Mouse (Mus musculus) erythroblast, adult 5-6 weeks (primary cell): ENCODE results near the gene Ifitm1. TPM values are rescaled to one million over a fixed set of nuclear protein-coding genes. Genes with fewer than 3 reads are reported as not detected.
"Not testable (repeated sequence)": the region's sequence is repeated elsewhere in the genome, so short reads cannot be mapped to it uniquely, and the experiment has no call there.

Experiments used
- ATAC-seq: replicated peaks from 2 replicates; pipeline ENCODE4 v1.8.0; 2016; ENCODE audit warnings: moderate number of reproducible peaks, mild to moderate bottlenecking, moderate TSS enrichment, inconsistent platforms; ENCODE audit not compliant: poor library complexity, low FRiP score, severe bottlenecking
- total RNA-seq, 2 experiments: library from RNA; stranded (forward) in 1 of 2; stranded (reverse) in 1 of 2; fragments of 150-400 nt in 1 of 2; fragments of 200-764, 138-1000 nt in 1 of 2; gene quantifications; 2 replicates each; pipeline versions ENCODE4 v1.2.3 to v1.2.4; 2015 to 2017; ENCODE audit warnings: low replicate concordance in 2 of 2

The Ifitm1 gene
- total RNA-seq, 2 experiments from 2014 or later: 11.8 to 47.3 TPM

DNA sequence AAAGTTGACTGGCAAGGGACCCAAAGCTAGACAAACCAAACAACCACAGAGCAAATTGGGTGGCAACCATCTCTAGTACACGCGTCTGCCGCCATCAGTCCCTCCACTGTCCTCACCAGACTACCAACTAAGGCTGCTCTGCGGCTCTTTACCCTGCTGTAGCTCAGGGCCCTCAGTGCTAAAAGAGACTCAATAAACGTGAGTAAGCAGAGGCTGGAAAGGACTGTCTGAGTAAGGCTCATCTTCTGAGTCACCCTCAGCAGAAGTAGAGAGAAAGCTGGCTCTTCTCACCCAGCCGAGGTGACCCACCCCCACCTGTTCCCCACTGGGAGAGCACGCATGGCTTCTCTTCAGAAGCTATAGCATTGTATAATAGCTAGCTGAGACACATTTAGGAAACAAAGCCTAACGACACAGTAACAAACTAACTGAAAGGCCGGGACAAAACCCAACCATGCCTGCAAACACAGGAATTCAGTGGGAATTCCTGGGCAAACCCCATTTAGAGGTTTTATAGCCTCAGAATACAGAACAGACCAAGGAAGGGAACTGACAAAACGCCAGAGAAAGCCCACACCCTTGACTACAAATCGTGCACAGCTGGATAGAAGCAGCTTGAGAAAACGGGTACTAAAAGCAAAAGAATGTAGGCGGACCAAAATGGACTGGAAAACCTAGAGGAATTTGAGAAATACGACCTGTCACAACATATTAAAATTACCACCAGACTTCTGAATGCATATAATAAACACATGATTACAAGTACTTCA lies 6.6 kb downstream of the Ifitm1 start:
- ATAC-seq: no peak

DNA sequence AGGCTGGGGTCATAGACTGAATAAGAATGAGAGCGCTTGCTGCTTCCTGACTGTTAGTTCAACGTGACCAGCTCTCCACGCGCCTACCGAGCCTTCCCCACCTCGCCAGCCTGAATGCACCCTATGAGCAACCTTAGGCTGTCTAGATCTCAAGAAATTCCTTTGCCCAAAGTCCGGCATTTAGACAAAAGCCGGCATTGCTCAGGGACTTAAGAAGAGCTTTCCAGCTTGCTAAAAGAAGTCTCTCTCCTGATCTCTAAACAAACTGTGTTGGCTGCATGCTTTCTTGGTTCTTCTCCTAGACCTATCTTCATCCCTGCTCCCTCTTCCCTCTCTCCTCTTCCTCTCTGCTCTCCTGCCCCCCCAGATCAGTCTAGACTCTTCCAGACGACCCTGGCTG lies 7.9 kb downstream of the Ifitm1 start:
- no peak for ATAC-seq

DNA sequence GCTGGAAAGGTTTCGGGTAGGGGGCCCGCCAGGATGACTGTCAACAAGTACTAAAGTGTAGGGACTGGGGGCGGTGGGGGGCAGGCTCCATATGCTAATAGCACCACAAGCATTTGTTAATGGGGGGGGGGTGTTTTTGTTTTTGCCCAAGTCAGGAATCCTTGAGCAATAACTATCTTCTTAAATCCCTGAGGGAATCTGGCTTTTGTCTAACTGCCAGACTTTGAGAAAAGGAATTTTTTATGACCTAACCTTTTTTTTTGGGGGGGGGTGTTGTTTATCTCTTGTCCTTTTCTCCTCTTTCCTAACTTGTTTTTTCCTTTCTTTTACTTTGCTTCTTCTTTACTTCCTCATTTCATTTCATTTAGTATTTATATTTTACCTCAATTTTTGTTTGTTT lies 8.4 kb downstream of the Ifitm1 start:
- no peak for ATAC-seq

DNA sequence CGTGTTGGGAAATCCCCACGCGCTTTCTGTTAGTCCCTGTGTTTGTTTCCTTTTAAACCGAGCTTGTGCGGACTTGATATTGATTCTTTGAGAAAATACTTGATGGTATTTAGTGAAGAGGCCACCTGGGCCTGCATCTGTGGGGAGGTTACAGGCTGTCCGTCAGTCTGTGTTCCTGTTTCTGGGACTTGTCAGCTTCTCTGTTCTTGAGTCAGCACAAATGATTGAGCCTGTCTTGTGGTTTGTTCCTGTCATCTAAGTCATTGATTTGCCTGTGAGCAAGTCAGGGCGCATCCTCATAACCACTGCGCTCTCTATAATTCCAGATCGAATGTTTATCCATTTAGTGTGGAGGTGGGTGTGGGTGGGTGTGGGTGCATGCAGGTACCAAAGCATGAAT lies 9.7 kb downstream of the Ifitm1 start:
- ATAC-seq: not testable (repeated sequence)

DNA sequence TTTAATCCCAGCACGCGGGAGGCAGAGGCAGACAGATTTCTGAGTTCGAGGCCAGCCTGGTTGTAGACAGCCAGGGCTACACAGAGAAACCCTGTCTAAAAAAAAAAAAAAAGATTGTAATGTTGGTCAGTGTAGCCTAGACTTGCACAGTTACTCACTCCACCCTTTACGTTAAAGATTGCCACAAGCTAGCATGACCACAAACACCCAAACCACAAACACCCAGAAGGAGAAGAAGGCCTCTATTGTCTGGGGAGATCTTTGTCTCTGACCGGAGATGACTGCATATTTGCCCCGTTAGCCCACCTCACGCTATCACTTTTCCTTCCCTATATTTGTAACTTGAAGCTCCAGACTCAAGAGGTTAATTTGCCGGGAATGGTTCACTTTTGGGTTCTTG lies 14.7 kb downstream of the Ifitm1 start:
- ATAC-seq: no peak

DNA sequence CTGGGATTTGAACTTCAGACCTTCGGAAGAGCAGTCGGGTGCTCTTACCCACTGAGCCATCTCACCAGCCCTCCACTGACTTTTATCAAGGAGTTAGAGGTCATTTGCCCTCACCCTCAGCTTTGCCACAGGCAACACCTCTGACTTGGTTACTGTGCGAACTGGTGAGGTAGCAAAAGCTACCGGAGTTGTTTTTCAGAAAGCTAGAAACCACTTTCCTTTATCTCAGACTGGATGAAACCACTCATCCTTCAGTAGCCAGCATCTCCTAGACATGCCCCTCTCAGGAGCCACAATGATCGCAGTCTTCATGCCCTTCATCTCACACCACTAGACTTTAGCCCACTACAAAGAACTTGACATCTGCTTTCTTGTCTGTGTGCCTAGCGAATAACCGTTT lies 15.9 kb downstream of the Ifitm1 start:
- no peak for ATAC-seq

DNA sequence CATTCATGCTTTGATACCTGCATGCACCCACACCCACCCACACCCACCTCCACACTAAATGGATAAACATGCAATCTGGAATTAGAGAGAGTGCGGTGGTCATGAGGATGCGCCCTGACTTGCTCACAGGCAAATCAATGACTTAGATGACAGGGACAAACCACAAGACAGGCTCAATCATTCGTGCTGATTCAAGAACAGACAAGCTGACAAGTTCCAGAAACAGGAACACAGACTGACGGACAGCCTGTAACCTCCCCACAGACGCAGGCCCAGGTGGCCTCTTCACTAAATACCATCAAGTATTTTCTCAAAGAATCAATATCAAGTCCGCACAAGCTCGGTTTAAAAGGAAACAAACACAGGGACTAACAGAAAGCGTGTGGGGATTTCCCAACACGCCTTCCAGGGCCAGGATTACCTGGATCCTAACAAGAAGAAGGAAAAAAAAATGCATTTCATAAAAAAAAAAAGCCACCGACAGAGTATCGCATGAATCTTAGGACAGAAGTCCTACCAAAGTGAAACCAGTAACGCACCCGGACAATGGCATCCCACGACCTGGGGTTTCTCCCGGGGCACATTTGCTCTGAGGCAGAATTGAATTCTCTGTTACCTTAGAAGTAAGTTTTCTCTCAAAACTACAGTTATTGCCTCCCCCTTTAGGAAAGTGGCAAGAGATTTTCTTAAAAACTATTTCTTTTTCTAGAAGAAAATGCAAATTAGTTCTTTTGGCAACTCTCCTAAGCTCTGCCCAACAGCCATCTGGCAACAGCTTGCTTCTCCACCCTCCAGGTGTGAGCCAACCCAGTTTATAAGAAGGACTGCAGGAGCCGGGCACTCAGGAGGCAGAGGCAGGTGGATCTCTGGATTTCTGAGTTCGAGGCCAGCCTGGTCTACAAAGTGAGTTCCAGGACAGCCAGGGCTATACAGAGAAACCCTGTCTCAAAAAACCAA lies 20.4 kb downstream of the Ifitm1 start:
- no peak for ATAC-seq

DNA sequence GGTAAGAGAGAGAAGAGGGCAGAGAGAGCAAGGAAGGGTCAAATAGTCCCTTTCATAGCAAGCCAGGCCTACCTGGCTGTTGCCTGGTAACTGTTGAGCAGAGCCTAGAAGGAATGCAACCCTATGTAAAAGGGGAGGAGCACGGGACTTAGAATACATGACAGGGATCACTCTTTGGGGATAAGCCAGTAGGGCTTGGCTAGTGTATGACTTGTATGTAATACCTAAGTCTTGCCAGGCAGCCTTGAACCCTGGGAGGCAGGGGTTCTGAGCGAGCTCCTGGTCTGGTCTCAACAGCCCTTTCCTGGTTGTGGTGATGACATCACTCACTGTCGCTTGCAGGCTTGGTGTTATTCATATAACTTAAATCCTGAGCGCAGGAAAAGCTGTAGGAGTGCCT lies 22.0 kb downstream of the Ifitm1 start:
- ATAC-seq: no peak

DNA sequence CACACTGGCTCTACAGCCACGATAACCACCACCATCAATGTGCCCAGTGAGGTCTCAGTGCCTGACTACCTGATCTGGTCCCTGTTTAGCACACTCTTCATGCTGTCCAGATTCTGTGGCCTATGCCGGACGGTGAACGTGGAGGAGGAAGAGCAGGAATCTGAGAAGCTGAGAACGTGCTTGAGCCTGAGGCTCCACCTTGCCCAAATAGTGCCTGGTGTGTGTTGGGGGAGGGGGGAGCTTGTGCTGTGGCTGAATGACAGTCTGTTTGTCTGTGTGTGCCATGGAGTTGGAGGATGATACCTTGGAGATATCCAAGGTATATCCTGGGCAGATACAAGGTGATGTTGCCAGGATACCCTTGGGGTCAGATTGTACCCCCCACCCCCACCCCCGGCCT lies 23.2 kb downstream of the Ifitm1 start:
- no peak for ATAC-seq

DNA sequence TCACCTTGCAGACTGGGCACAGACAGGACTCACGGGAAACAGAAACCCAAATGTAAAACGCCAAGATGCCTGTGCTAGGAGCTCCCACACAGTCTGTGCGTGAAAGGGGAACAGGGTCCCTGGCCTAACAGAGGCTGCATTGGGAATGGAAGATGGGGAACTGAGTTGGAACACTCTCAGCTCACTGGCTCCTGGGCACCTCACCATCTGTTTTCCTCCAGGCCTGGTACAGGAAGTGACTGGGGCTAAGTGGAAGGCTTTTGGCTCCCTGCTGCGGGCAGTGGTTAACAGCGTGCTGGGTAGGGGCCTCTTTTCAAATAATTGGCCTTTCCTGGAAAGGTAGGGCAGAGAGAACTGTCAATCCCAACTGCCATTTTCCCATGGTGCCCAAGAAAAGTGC lies 23.6 kb downstream of the Ifitm1 start:
- no peak for ATAC-seq

DNA sequence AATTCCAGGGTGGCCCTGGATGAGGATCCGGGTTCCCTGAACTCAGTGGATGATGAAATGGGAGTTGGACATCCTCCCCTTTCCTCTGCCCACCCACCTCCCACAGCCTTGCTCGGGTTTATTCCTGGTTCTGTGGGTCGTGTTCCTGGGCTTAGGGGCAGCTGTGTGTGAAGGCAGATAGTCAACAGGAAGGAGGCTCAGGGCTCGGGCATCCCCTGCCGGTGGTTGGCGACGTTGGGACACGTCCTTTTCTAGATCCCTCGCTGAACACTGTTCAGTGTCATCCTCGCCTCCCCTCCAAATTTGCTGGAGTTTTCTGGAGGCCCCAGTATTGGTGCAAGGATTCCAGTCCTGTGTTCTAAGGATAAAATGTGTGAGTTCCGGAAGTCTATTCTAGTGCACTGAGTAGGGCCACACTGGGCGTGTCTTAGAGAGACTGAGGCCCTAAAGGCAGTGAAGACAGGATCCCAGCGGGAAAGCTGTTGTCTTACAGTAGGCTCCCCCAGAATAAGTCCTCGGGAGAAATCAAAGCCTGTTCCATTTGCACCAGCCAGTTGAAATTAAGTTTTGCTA lies 24.2 kb downstream of the Ifitm1 start:
- no peak for ATAC-seq

DNA sequence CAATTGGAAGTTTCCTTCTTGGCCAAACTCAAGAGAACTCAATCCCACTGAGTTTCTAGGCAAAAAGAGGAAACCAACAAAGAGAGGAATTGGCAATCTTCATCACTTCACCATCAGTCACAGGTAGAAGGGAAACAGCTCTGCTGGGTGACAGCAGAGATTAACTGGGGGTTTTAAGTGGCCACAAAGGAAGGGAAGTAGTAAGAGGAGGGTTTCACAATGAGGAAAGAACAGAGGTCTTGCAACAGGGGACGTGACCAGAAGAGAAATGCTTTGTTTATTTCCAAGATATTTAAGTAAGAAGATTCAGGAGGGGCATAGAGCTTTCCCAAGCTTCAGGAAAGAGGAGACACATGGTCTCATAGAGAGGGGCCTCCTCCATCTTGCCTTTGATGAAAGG lies 30.8 kb downstream of the Ifitm1 start:
- ATAC-seq: no peak

DNA sequence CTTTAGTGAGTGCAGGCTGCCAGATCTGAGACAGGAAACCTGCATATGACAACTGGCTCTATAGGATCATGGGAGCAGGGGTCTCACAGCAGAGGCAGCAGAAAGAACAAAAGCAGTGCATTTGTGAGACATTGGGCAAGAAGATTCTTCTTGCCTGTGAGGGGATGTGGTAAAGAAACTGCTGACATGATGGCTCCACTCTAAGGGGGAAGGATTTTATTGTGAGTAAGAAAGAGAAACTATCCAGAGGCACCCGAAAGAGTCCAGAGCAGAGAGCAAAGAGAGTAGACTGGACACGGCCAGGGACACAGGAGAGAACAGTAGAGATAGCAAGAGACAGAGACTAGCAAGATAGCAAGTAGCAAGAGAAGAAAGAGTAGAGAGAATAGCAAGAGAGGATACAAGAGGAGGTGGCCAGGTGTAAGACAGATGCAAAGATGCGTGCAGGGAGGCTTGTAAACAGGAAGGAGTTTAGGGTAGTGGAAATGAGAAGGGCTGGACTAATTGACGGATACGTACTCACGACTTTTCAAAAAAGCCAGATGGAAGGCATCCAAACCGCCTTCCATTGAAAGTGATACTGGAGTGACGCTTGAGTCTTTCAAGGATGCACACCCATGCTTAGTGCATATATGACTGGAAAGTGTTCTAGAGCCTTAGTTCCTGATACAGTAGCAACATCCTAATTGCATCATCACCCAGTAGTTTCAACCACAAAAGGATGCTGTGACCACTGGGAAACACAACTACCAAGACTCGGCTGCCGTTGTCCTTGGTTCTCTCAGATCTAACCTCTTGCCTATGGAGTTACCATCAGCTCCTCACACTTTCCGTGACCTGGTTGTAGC lies 32.1 kb downstream of the Ifitm1 start:
- ATAC-seq: no peak

DNA sequence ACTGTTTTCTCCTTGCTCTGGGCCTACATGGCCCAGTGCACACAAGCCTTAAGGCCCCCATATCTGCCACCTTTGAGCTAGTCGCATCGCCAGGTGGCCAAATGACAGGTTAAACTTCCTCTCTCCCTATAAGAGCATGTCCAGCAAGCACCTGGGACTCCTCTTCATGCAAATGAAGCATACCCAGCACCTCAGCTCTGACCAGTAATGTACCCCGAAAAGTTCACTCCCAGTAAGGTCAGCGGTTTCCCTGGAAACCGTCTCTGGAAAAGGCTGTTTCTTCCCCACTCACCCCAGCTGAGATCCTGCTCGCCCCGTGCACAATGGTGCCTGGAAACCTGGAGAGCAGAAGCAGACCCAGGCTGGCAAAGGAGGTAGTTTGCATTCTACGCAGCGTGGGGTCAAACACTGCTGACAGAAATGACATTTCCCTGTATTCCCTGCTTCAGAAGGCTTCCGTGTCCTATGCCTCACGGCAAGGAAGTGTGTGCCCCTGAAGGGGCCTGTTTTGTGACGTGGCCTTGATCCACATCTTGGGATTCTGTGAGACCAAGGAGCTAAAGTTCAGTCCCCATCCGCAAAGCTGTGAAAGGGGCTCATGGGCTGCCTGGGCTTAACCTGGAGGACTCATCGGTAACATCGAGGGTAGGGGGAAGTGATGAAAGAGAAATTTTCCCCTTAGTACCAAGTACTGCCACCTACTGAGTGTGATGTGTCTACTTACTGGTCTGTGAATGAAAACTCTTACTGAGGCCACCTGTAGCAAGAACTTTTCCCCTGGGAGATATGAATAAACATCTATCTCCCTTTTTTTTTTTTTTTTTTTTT lies 34.1 kb downstream of the Ifitm1 start:
- ATAC-seq: no peak

DNA sequence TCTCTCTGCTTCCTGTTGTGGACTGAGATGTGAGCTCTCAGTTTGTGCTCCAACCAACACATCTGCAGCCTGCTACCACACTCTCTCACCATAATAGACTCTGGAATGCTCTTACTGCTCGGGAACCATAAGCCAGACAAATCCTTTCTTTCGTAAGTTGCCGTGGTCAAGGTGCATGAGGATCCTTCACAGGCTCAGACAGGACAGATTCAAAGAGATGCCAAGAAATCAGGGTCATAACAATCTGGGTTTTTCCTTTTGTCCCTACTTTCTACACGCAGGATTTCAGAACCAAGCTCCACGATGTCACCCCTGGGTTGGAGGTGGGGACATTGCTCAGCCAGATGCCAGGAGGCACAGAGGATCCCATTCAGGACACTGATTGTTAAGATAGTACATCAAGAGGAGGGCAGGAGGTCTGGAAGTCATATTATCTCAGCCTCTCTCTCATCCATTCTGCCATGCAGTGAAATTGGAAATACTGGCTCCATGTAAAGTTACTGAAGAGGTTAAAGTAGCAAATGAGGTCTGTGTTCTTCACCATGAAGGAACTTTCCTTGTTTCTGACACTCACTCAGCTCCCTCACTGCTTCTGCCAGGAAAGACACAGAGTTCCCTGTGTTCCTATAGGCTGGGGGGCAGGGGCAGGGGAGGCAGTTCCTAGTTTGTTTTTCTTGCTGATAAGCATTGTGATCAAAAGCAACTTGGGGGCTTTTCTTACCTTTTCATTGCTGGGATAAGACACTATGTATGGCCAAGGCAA lies 36.4 kb downstream of the Ifitm1 start:
- no peak for ATAC-seq

DNA sequence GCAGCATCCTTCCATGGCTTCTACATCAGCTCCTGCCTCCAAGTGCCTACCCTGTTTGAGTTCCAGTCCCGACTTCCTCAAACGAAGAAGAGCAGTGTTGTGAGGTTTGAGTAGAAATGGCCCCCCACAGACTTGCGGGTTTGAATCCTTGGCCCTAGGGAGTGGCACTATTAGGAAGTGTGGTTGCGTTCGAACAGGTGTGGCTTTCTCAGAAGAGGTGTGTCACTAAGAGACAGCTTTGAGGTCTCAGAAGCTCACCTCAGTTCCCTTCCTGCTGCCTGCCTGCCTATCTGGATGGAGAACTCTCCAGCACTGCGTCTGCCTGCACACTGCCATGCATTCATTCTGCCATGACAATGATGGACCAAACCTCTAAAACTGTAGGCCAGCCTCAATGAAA lies 39.4 kb downstream of the Ifitm1 start:
- no peak for ATAC-seq

DNA sequence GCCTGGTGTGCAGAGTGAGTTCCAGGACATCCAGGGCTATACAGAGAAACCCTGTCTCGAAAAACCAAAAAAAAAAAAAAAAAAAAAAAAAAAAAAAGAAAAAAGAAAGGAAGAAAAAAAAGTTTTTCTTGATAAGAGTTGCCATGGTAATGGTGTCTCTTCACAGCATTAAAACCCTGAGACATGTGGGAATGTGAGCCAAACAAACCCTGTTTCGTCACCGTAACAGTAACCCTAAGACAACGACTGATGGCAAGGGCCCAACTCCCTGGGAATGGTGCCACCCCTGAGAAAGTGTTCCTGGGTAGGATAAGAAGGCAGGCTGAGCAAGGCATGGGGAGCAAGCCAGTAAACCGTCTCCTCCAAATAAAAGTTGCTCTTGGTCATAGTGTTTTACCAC lies 39.9 kb downstream of the Ifitm1 start:
- no peak for ATAC-seq

DNA sequence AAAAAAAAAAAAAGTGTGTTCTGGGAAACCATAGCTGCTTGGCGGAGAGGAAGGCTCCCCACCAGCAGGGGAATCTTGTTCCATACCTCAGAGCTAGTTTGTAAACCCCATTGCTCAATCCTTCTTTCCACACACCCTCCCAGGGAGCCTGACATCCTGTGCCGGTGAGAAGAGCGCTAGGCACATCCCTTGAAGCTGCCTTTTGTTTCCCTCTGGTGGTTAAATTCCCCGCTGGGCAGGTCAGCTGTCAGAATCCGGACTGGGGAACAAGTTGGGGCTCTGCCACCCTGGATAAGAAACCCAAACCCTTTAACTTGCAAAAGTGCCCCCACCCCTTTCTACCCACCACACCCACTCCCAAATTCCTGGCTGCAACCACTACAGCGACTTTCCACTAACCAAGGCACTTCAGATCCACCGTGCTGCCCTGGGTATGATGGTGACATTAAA lies 41.3 kb downstream of the Ifitm1 start:
- no peak for ATAC-seq
